Mouse (Mus musculus): Measurements from ENCODE around the gene Msl2. TPM values are rescaled to one million over a fixed set of nuclear protein-coding genes. Genes with fewer than 3 reads are reported as not detected.

Msl2 gene
- polyA plus RNA-seq, 1 experiment from 2014 or later = 5.3 TPM

DNA sequence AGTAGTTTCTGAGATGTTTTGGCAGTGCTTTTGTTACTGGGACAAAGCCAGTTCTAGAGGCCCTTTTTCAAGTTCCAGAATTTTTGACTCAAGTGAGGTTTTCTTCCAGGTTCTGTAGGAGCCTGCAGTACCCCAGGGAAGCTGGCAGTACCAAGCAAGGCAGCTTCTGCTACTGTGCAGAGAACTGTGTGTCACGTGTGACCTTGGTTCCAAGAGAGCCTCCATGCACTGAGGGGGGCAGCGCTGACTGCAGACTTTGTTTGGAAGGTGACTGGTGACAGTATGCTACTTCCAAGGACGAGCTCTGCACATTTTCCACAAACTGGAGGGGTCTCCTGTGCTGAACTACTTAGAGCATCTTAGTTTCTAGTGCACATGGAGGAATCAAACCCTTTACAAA lies 33.5 kb downstream of the Msl2 start:
- H3K9me3 ChIP-seq (ENCODE audit: control insufficient read depth, low read length) = no peaks in the 10 kb centered on the region
- no peak overlapping the region for H3K9ac ChIP-seq (ENCODE audit: low read length)
- peaks cover 58% of the 10 kb centered on the region for H3K36me3 ChIP-seq (ENCODE audit: control insufficient read depth, insufficient read depth, low read length)
- H3K27me3 ChIP-seq (ENCODE audit: control insufficient read depth, insufficient read depth, low read length) = no peaks in the 10 kb centered on the region
- H3K27ac ChIP-seq (replicated peaks in 1 of 2; ENCODE audit: control insufficient read depth in 1 of 2, insufficient read depth in 1 of 2, low read depth in 2 of 2, low read length in 2 of 2) = peak overlapping the region in 1 of 2 experiments; percentile 45; a peak in 2 of 4 replicates
- WGBS = 50% methylated on average over 3 of the region's 3 CpGs
- peaks cover 2 to 19% of the 10 kb centered on the region in 2 experiments; a peak in 3 of 4 replicates for H3K4me1 ChIP-seq (ENCODE audit: control insufficient read depth in 2 of 2, insufficient read depth in 2 of 2, low read length in 2 of 2)
- no peak for ATAC-seq (ENCODE audit: insufficient number of reproducible peaks, insufficient read depth, low FRiP score, low read depth)
- no peak overlapping the region for H3K4me2 ChIP-seq (ENCODE audit: low read length)
- no peak overlapping the region for H3K4me3 ChIP-seq (ENCODE audit: control insufficient read depth in 1 of 2, insufficient read depth in 1 of 2, low read depth in 1 of 2, low read length in 2 of 2)

DNA sequence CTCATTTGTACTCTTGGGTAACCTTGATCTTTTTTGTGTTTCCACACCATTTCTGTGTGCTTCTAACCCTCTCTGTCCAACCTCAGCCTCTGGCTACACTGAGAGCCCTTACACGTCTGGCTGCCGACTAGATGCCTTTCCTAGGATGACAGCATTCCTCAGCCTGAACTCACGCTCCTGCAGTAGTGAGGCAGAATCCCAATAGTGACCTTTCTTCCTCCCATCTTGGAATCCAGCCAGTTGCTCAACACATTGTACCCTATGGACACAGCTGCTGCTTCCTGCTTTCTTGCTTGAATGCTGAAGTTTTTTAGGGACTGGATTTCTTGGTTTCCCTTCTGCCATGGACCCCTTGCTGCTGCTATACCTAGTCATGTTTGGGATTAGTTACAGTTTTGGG lies 36.1 kb downstream of the Msl2 start:
- peaks cover 6 to 26% of the 10 kb centered on the region in 2 experiments for H3K4me1 ChIP-seq (ENCODE audit: control insufficient read depth in 2 of 2, insufficient read depth in 2 of 2, low read length in 2 of 2)
- ATAC-seq (ENCODE audit: insufficient number of reproducible peaks, insufficient read depth, low FRiP score, low read depth) = peak; percentile 38
- no peak overlapping the region for H3K4me2 ChIP-seq (ENCODE audit: low read length)
- H3K36me3 ChIP-seq (ENCODE audit: control insufficient read depth, insufficient read depth, low read length) = peaks cover 67% of the 10 kb centered on the region
- no peaks in the 10 kb centered on the region for H3K9me3 ChIP-seq (ENCODE audit: control insufficient read depth, low read length)
- H3K9ac ChIP-seq (ENCODE audit: low read length) = no peak overlapping the region
- no peaks in the 10 kb centered on the region for H3K27me3 ChIP-seq (ENCODE audit: control insufficient read depth, insufficient read depth, low read length)
- peak overlapping the region in 1 of 2 experiments; percentile 61; a peak in 2 of 4 replicates for H3K27ac ChIP-seq (replicated peaks in 1 of 2; ENCODE audit: control insufficient read depth in 1 of 2, insufficient read depth in 1 of 2, low read depth in 2 of 2, low read length in 2 of 2)
- 4% methylated on average over 3 of the region's 3 CpGs for WGBS
- H3K4me3 ChIP-seq (ENCODE audit: control insufficient read depth in 1 of 2, insufficient read depth in 1 of 2, low read depth in 1 of 2, low read length in 2 of 2) = no peak overlapping the region

DNA sequence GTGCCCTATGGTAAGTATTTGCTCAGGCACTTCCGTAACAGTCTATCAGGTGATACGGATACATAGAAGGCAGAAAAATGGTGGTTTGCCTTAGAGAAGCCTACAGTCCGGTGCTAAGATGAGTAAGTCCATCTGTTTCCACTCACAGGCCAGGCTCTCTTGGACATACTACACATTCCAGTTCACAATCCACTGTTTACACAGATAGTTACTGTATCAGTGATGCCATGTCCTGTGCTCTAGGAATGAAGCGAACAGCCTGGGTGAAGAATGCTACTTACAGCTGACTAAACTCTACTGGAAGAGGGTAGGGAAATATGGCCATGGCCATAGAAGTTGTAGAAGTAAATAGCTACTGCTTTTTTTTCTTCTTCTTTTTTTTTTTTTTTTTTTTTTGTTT lies 39.4 kb downstream of the Msl2 start:
- no peak overlapping the region for H3K4me2 ChIP-seq (ENCODE audit: low read length)
- H3K9me3 ChIP-seq (ENCODE audit: control insufficient read depth, low read length) = no peaks in the 10 kb centered on the region
- ATAC-seq (ENCODE audit: insufficient number of reproducible peaks, insufficient read depth, low FRiP score, low read depth) = no peak
- H3K9ac ChIP-seq (ENCODE audit: low read length) = no peak overlapping the region
- H3K4me3 ChIP-seq (ENCODE audit: control insufficient read depth in 1 of 2, insufficient read depth in 1 of 2, low read depth in 1 of 2, low read length in 2 of 2) = no peak overlapping the region
- 58% methylated on average over 4 of the region's 4 CpGs for WGBS
- no peak overlapping the region for H3K27ac ChIP-seq (replicated peaks in 1 of 2; ENCODE audit: control insufficient read depth in 1 of 2, insufficient read depth in 1 of 2, low read depth in 2 of 2, low read length in 2 of 2)
- no peaks in the 10 kb centered on the region for H3K27me3 ChIP-seq (ENCODE audit: control insufficient read depth, insufficient read depth, low read length)
- H3K4me1 ChIP-seq (ENCODE audit: control insufficient read depth in 2 of 2, insufficient read depth in 2 of 2, low read length in 2 of 2) = peaks cover 6 to 26% of the 10 kb centered on the region in 2 experiments
- peaks cover 61% of the 10 kb centered on the region for H3K36me3 ChIP-seq (ENCODE audit: control insufficient read depth, insufficient read depth, low read length)

DNA sequence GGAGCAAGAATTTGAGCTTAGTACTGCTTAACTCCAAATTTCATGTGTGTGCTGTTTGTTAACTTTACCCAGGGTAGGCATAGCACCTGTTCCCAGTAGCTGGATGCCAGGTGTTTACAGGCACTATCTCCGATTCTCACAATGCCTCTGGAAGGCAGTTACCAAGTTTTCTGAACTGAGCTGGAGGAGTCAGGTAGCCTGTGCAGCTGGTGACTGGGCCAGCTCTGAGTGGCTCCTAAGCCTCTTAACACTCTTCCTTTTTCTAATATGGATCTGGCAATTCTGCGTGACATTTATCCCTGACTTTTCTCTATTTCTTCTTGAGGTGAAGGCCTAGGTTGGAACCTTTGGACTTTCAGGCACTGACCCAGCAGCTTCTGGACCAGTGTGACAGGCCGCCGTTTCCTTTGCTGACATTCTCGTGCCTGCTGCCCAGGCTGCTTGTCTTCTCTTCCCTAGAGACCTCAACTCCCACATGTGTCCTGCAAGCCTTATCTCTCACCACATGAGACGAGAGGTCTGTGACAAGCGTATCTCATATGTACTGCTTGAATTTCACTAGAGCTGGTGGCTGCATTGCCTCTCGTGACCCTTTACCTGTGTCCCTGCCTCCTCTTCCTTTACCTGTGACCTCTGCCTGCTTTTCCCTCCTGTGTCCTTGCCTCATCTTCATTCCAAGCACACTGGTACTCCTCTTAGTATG lies 40.4 kb downstream of the Msl2 start:
- no peaks in the 10 kb centered on the region for H3K9me3 ChIP-seq (ENCODE audit: control insufficient read depth, low read length)
- H3K9ac ChIP-seq (ENCODE audit: low read length) = no peak overlapping the region
- H3K4me1 ChIP-seq (ENCODE audit: control insufficient read depth in 2 of 2, insufficient read depth in 2 of 2, low read length in 2 of 2) = peaks cover 6 to 24% of the 10 kb centered on the region in 2 experiments
- H3K4me2 ChIP-seq (ENCODE audit: low read length) = no peak overlapping the region
- H3K27me3 ChIP-seq (ENCODE audit: control insufficient read depth, insufficient read depth, low read length) = no peaks in the 10 kb centered on the region
- WGBS = 49% methylated on average over 8 of the region's 8 CpGs
- no peak for ATAC-seq (ENCODE audit: insufficient number of reproducible peaks, insufficient read depth, low FRiP score, low read depth)
- H3K27ac ChIP-seq (replicated peaks in 1 of 2; ENCODE audit: control insufficient read depth in 1 of 2, insufficient read depth in 1 of 2, low read depth in 2 of 2, low read length in 2 of 2) = peak overlapping the region in 1 of 2 experiments; percentile 22; a peak in 1 of 4 replicates
- H3K36me3 ChIP-seq (ENCODE audit: control insufficient read depth, insufficient read depth, low read length) = peaks cover 58% of the 10 kb centered on the region
- no peak overlapping the region for H3K4me3 ChIP-seq (ENCODE audit: control insufficient read depth in 1 of 2, insufficient read depth in 1 of 2, low read depth in 1 of 2, low read length in 2 of 2)

DNA sequence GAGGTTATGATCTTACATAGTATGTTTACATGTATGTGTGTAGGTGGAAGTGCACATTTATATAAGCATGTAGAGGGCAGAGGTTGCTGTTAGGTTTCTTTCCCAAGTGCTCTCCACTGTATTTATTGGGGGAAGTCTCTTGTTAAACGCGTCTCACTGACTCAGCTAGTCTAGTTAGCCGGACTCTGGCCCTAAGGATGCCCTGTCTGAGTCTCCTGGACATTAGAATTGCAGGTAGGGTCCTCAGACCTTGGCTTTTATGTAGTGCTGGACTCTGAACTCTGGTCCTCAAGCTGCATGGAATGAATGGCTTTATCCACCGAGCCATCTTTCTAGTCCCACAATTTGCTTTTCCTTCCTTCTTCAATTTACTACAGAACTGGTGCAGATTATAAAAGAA lies 69.7 kb downstream of the Msl2 start:
- no peak overlapping the region for H3K9ac ChIP-seq (ENCODE audit: low read length)
- no peak overlapping the region for H3K4me3 ChIP-seq (ENCODE audit: control insufficient read depth in 1 of 2, insufficient read depth in 1 of 2, low read depth in 1 of 2, low read length in 2 of 2)
- H3K27ac ChIP-seq (replicated peaks in 1 of 2; ENCODE audit: control insufficient read depth in 1 of 2, insufficient read depth in 1 of 2, low read depth in 2 of 2, low read length in 2 of 2) = no peak overlapping the region
- no peak for ATAC-seq (ENCODE audit: insufficient number of reproducible peaks, insufficient read depth, low FRiP score, low read depth)
- 93% methylated on average over 4 of the region's 4 CpGs for WGBS
- no peaks in the 10 kb centered on the region for H3K9me3 ChIP-seq (ENCODE audit: control insufficient read depth, low read length)
- H3K27me3 ChIP-seq (ENCODE audit: control insufficient read depth, insufficient read depth, low read length) = no peaks in the 10 kb centered on the region
- H3K4me2 ChIP-seq (ENCODE audit: low read length) = no peak overlapping the region
- peaks cover 86% of the 10 kb centered on the region for H3K36me3 ChIP-seq (ENCODE audit: control insufficient read depth, insufficient read depth, low read length)
- H3K4me1 ChIP-seq (ENCODE audit: control insufficient read depth in 2 of 2, insufficient read depth in 2 of 2, low read length in 2 of 2) = no peaks in the 10 kb centered on the region

DNA sequence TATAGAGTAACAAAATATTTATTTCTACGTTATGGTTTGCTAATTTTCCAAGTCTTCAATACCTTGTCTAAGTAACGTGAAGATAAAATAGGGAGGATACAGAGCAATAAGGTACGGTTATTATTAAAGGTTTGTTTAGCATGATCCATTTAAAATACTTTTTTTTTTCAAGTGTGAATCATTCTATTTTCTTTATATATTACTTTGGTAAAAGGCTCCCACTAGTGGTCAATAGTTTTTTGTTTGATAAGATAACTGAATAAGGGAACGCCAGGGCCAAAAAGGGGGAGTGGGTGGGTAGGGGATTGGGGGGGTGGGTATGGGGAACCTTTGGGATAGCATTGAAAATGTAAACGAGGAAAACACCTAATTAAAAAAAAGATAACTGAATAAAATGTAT lies 79.0 kb downstream of the Msl2 start:
- ATAC-seq (ENCODE audit: insufficient number of reproducible peaks, insufficient read depth, low FRiP score, low read depth) = no peak
- H3K9ac ChIP-seq (ENCODE audit: low read length) = no peak overlapping the region
- no peak overlapping the region for H3K27ac ChIP-seq (replicated peaks in 1 of 2; ENCODE audit: control insufficient read depth in 1 of 2, insufficient read depth in 1 of 2, low read depth in 2 of 2, low read length in 2 of 2)
- no peak overlapping the region for H3K4me2 ChIP-seq (ENCODE audit: low read length)
- WGBS = 74% methylated on average over 5 of the region's 5 CpGs
- H3K4me3 ChIP-seq (ENCODE audit: control insufficient read depth in 1 of 2, insufficient read depth in 1 of 2, low read depth in 1 of 2, low read length in 2 of 2) = no peak overlapping the region
- H3K36me3 ChIP-seq (ENCODE audit: control insufficient read depth, insufficient read depth, low read length) = peaks cover 49% of the 10 kb centered on the region
- no peaks in the 10 kb centered on the region for H3K4me1 ChIP-seq (ENCODE audit: control insufficient read depth in 2 of 2, insufficient read depth in 2 of 2, low read length in 2 of 2)
- no peaks in the 10 kb centered on the region for H3K9me3 ChIP-seq (ENCODE audit: control insufficient read depth, low read length)
- no peaks in the 10 kb centered on the region for H3K27me3 ChIP-seq (ENCODE audit: control insufficient read depth, insufficient read depth, low read length)

Other genes starting within 250 kb of the Msl2 start
- gene Pccb, start 39.2 kb upstream of the Msl2 start, polyA plus RNA-seq (2014; fragmentation: Nextera tagmentation; extraction: Ambion mirVana) = 25.7 and 30.4 TPM in 2 replicates
- gene Ppp2r3a, start 177.7 kb downstream of the Msl2 start, polyA plus RNA-seq (2014; fragmentation: Nextera tagmentation; extraction: Ambion mirVana) = 107 and 109 TPM in 2 replicates

Measured in heart, embryonic 14.5 days (tissue).